Mouse (Mus musculus) MEL (cell line): Measurements from ENCODE around the gene 1700034J05Rik. TPM values are rescaled to one million over a fixed set of nuclear protein-coding genes. Genes with fewer than 3 reads are reported as not detected.

Source experiments
- DNase-seq: peaks from one replicate; pipeline ENCODE4 v3.0.0; 2011; ENCODE audit warnings: low read depth, low spot score
- H3K27ac ChIP-seq: 2 replicates; pipeline ENCODE4 v1.5.1; 2012; ENCODE audit warnings: low read depth, mild to moderate bottlenecking, control low read depth, low read length, moderate library complexity; ENCODE audit not compliant: control insufficient read depth
- H3K27me3 ChIP-seq, 2 experiments: fragments of 150-350 bp in 1 of 2; sonication (generic) in 1 of 2; 2 replicates each; pipeline ENCODE4 v1.6.1; 2012; ENCODE audit warnings: low read length in 2 of 2, mild to moderate bottlenecking in 2 of 2, improper control_type of control experiment in 1 of 2, moderate library complexity in 1 of 2; ENCODE audit not compliant: insufficient read depth in 2 of 2, control insufficient read depth in 1 of 2
- H3K36me3 ChIP-seq, 2 experiments: 2 replicates each; pipeline ENCODE4 v1.6.1; 2012 to 2014; ENCODE audit warnings: low read length in 2 of 2, improper control_type of control experiment in 1 of 2, inconsistent platforms in 1 of 2, mild to moderate bottlenecking in 1 of 2; ENCODE audit not compliant: insufficient read depth in 2 of 2, control insufficient read depth in 1 of 2
- H3K4me1 ChIP-seq, 2 experiments: fragments of 150-350 bp in 1 of 2; sonication (generic) in 1 of 2; 2 replicates each; pipeline ENCODE4 v1.6.1; 2012; ENCODE audit warnings: low read length in 2 of 2, improper control_type of control experiment in 1 of 2, mild to moderate bottlenecking in 1 of 2; ENCODE audit not compliant: insufficient read depth in 2 of 2, control insufficient read depth in 1 of 2
- H3K4me3 ChIP-seq, 2 experiments: fragments of 150-350 bp in 1 of 2; sonication (generic) in 1 of 2; 2 replicates each; pipeline ENCODE4 v1.5.1; 2012; ENCODE audit warnings: low read depth in 2 of 2, low read length in 2 of 2, mild to moderate bottlenecking in 2 of 2, moderate library complexity in 2 of 2, control low read depth in 1 of 2, improper control_type of control experiment in 1 of 2; ENCODE audit not compliant: control insufficient read depth in 1 of 2, insufficient read depth in 1 of 2
- H3K79me2 ChIP-seq: 2 replicates; pipeline ENCODE4 v1.6.1; 2012; ENCODE audit warnings: mild to moderate bottlenecking, low read length, moderate library complexity; ENCODE audit not compliant: control insufficient read depth, poor library complexity, insufficient read depth
- H3K9ac ChIP-seq: 2 replicates; pipeline ENCODE4 v1.6.1; 2012; ENCODE audit warnings: low read depth, mild to moderate bottlenecking, control low read depth, low read length, moderate library complexity; ENCODE audit not compliant: control insufficient read depth, poor library complexity, severe bottlenecking
- H3K9me3 ChIP-seq: fragments of 150-350 bp; sonication (generic); replicated peaks from 2 replicates; pipeline ENCODE4 v1.6.1; 2012; ENCODE audit warnings: mild to moderate bottlenecking, low read length, improper control_type of control experiment, moderate library complexity; ENCODE audit not compliant: insufficient read depth
- CHD1 ChIP-seq: IDR thresholded peaks from 2 replicates; pipeline ENCODE4 v1.6.1; 2012; ENCODE audit warnings: low read depth, mild to moderate bottlenecking, inconsistent platforms, low read length, improper control_type of control experiment
- ELF1 ChIP-seq: IDR thresholded peaks from 2 replicates; pipeline ENCODE4 v1.6.1; 2014; ENCODE audit warnings: low read depth, mild to moderate bottlenecking, inconsistent platforms, low read length, improper control_type of control experiment, moderate library complexity
- ETS1 ChIP-seq: IDR thresholded peaks from 2 replicates; pipeline ENCODE4 v1.6.1; 2012; ENCODE audit warnings: low read depth, mild to moderate bottlenecking, inconsistent platforms, low read length, improper control_type of control experiment, moderate library complexity
- GATA1 ChIP-seq: IDR thresholded peaks from 2 replicates; pipeline ENCODE4 v1.6.1; 2011; ENCODE audit warnings: low read depth, low read length, improper control_type of control experiment
- HCFC1 ChIP-seq: IDR thresholded peaks from 2 replicates; pipeline ENCODE4 v1.6.1; 2012; ENCODE audit warnings: low read depth, mild to moderate bottlenecking, inconsistent platforms, low read length, improper control_type of control experiment, moderate library complexity
- JUND ChIP-seq: IDR thresholded peaks from 2 replicates; pipeline ENCODE4 v1.6.1; 2011; ENCODE audit warnings: low read depth, mild to moderate bottlenecking, improper control_type of control experiment, low read length
- MAZ ChIP-seq: IDR thresholded peaks from 2 replicates; pipeline ENCODE4 v1.6.1; 2012; ENCODE audit warnings: low read depth, mild to moderate bottlenecking, inconsistent platforms, low read length, improper control_type of control experiment
- MXI1 ChIP-seq: IDR thresholded peaks from 2 replicates; pipeline ENCODE4 v1.6.1; 2011; ENCODE audit warnings: mild to moderate bottlenecking, low read depth, low read length, improper control_type of control experiment
- MYC ChIP-seq: IDR thresholded peaks from 2 replicates; pipeline ENCODE4 v1.6.1; 2011; ENCODE audit warnings: low read depth, mild to moderate bottlenecking, low read length, improper control_type of control experiment, moderate library complexity
- NELFE ChIP-seq: IDR thresholded peaks from 2 replicates; pipeline ENCODE4 v1.6.1; 2011; ENCODE audit warnings: low read depth, low read length, improper control_type of control experiment
- NRF1 ChIP-seq: IDR thresholded peaks from 2 replicates; pipeline ENCODE4 v1.6.1; 2014; ENCODE audit warnings: low read depth, mild to moderate bottlenecking, inconsistent platforms, low read length, improper control_type of control experiment, moderate library complexity; ENCODE audit not compliant: poor library complexity, insufficient read depth, severe bottlenecking
- POLR2AphosphoS5 ChIP-seq: IDR thresholded peaks from 2 replicates; pipeline ENCODE4 v1.6.1; 2012; ENCODE audit warnings: low read depth, borderline replicate concordance, mild to moderate bottlenecking, inconsistent platforms, low read length, moderate library complexity, mixed read lengths
- RAD21 ChIP-seq: IDR thresholded peaks from 2 replicates; pipeline ENCODE4 v1.6.1; 2011; ENCODE audit warnings: mild to moderate bottlenecking, low read depth, low read length, improper control_type of control experiment
- RCOR1 ChIP-seq: IDR thresholded peaks from 2 replicates; pipeline ENCODE4 v1.6.1; 2012; ENCODE audit warnings: low read depth, mild to moderate bottlenecking, inconsistent platforms, low read length, improper control_type of control experiment
- TAL1 ChIP-seq: IDR thresholded peaks from 2 replicates; pipeline ENCODE4 v1.6.1; 2012; ENCODE audit warnings: mild to moderate bottlenecking, inconsistent platforms, low read length, moderate library complexity, mixed read lengths
- TBP ChIP-seq: IDR thresholded peaks from 2 replicates; pipeline ENCODE4 v1.8.0; 2011; ENCODE audit warnings: low read depth, low read length, improper control_type of control experiment
- TCF12 ChIP-seq: IDR thresholded peaks from 2 replicates; pipeline ENCODE4 v1.6.1; 2014; ENCODE audit warnings: low read depth, mild to moderate bottlenecking, inconsistent platforms, low read length, improper control_type of control experiment, moderate library complexity
- USF1 ChIP-seq: IDR thresholded peaks from 2 replicates; pipeline ENCODE4 v1.6.1; 2014; ENCODE audit warnings: low read depth, mild to moderate bottlenecking, inconsistent platforms, low read length, improper control_type of control experiment, moderate library complexity
- ZMIZ1 ChIP-seq: IDR thresholded peaks from 2 replicates; pipeline ENCODE4 v1.6.1; 2012; ENCODE audit warnings: low read depth, mild to moderate bottlenecking, inconsistent platforms, low read length, improper control_type of control experiment, moderate library complexity
- polyA plus RNA-seq, 2 experiments: library from polyadenylated mRNA; stranded (reverse) in 1 of 2; unstranded in 1 of 2; fragments of >175 nt in 1 of 2; fragments of >200 nt in 1 of 2; gene quantifications; 2 replicates each; pipeline versions ENCODE4 v1.2.1 to v1.2.4; 2012; ENCODE audit warnings: low replicate concordance in 2 of 2, low read depth in 1 of 2; ENCODE audit not compliant: insufficient read length in 2 of 2, insufficient read depth in 1 of 2, missing spikeins in 1 of 2
- total RNA-seq: library from RNA; depleted of rRNA; stranded (reverse); fragments of 300-350 nt; gene quantifications from 2 replicates; pipeline ENCODE4 v1.2.3, GENCODE M21; 2012

Gene 1700034J05Rik
- total and polyA plus RNA-seq, 3 experiments = not detected

DNA sequence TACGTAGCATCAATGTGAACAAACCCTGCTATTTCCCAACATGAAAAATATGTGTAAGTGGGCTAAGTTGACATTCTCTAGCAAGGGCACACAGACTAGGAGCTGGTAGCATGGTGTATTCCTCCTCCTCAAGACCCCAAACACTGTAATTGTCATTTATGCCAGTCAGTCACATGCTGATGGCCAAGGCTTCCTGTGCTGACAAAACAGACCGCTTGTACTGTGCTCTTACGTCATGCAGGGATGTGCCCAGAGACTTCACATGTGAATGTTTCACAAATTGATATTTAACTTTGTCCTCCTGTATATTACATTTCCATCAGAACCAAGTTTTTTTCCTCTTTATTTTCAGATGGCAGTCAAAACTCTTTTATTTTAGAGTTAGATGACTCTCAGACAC lies 36.8 kb downstream of the 1700034J05Rik start:
- H3K36me3 ChIP-seq = peaks cover 0 to 14% of the 10 kb centered on the region in 2 experiments; a peak in 2 of 4 replicates
- no peaks in the 10 kb centered on the region for H3K27me3 ChIP-seq
- no peaks in the 10 kb centered on the region for H3K9me3 ChIP-seq
- no peak overlapping the region for H3K9ac ChIP-seq
- no peak overlapping the region for H3K27ac ChIP-seq
- H3K4me1 ChIP-seq = peaks cover 3 to 9% of the 10 kb centered on the region in 2 experiments
- no peak for DNase-seq
- no peak overlapping the region for H3K4me3 ChIP-seq
- TF ChIP-seq TCF12 (no peak), RCOR1 (no peak), MXI1 (no peak), ZMIZ1 (no peak), ETS1 (no peak), CHD1 (no peak), TBP (no peak), NELFE (no peak), ELF1 (no peak), RAD21 (no peak), HCFC1 (no peak), USF1 (no peak)
- TF ChIP-seq, all 39 proteins: peak for 0
- no peaks in the 10 kb centered on the region for H3K79me2 ChIP-seq

DNA sequence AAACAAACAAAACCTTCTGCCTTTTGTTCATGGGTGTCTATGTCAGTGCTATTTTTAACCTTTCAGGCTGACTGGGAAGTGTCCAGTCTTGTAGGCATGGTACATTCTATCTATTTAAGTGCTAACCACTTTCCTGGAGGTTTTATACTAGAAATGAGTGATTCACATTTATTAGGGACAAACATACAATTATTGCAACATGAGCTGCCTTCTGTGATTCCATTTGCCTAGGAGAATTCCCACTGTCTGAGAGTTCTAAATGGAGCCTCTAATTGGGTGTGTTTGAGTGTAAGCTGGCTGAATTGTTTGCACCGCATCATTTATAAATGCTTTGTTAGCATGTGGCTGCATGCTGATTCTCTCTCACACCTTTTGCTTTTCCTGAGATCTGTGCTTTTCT lies 38.4 kb downstream of the 1700034J05Rik start:
- no peak for DNase-seq
- no peak overlapping the region for H3K9ac ChIP-seq
- H3K9me3 ChIP-seq = no peaks in the 10 kb centered on the region
- no peaks in the 10 kb centered on the region for H3K79me2 ChIP-seq
- no peaks in the 10 kb centered on the region for H3K27me3 ChIP-seq
- H3K27ac ChIP-seq = no peak overlapping the region
- peaks cover 0 to 15% of the 10 kb centered on the region in 2 experiments; a peak in 2 of 4 replicates for H3K36me3 ChIP-seq
- TF ChIP-seq POLR2AphosphoS5 = no peak
- no peak for TF ChIP-seq NELFE
- TF ChIP-seq TBP = no peak
- no peak for TF ChIP-seq NRF1
- TF ChIP-seq MAZ = no peak
- TF ChIP-seq TAL1 = no peak
- no peak for TF ChIP-seq JUND
- TF ChIP-seq MYC = no peak
- TF ChIP-seq GATA1 = no peak
- TF ChIP-seq, all 39 proteins: peak for 0
- H3K4me3 ChIP-seq = no peak overlapping the region
- peaks cover 3 to 9% of the 10 kb centered on the region in 2 experiments for H3K4me1 ChIP-seq
